Mouse (Mus musculus) E14TG2a.4 (cell line): ENCODE results near the gene Creb3l2.

Experiments
- CTCF ChIP-seq: conservative IDR thresholded peaks from 2 replicates; pipeline ENCODE4 v1.5.1; 2014; ENCODE audit warnings: low read length
- NANOG ChIP-seq: IDR thresholded peaks from 2 replicates; pipeline ENCODE4 v1.6.1; 2014; ENCODE audit warnings: borderline replicate concordance, low read length, mixed read lengths

- TF ChIP-seq CTCF (no peak), NANOG (no peak)
Observed at GRCm38 (mm10) chr6:37338055-37338454, 103.9 kb downstream of the Creb3l2 start.
